Mouse (Mus musculus) heart, postnatal 0 days (tissue): ENCODE measurements around the gene Gpx4.

Source experiments
- CTCF ChIP-seq: IDR thresholded peaks from 2 replicates; pipeline ENCODE4 v1.5.1; 2016; ENCODE audit warnings: antibody characterized with exemption, control low read depth, low read depth
- EP300 ChIP-seq: IDR thresholded peaks from 2 replicates; pipeline ENCODE4 v1.6.1; 2016; ENCODE audit warnings: antibody characterized with exemption, low read depth

GRCm38 (mm10) chr10:80051618-80052373, 4.8 kb downstream of the Gpx4 start:
- TF ChIP-seq EP300 (no peak), CTCF (no peak)
